ENCODE assay signal across 8 mouse cellular contexts in the genomic region with DNA sequence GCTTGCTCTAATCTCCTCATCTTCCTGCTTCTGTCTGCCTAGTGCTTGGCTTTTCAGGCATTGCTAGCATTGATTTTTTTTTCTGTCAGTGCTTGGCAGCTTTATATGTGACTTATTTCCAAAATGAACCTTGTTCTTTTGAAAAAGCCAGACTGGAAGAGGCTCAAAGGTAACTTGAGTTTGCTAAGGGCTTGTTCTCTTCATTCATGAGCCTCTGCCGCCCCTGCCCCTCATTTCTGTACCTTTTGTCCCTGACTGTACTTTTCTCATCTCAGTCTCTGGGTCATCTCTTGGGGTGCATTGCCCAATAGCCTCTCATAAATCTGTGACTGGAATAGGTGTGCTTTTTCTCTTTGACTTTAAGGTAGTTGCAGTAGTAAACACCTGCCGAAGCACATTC. TPM values are rescaled to one million over a fixed set of nuclear protein-coding genes. Genes with fewer than 3 reads are reported as not detected.
A peak's percentile ranks its signal among the peaks of the same experiment; 100 is the strongest.
DNase-seq lines count a peak whose midpoint lies in the region; ATAC-seq and TF ChIP-seq lines count a peak whose summit lies in the region.

No protein-coding gene starts in this region.

- peak overlapping the region; percentile 76 for H3K9ac ChIP-seq in heart, embryonic 15.5 days
- H3K9ac ChIP-seq in embryonic facial prominence, embryonic 14.5 days (ENCODE audit: low read depth, low read length): peak overlapping the region; percentile 90
- peak overlapping the region; percentile 79 for H3K9ac ChIP-seq in kidney, embryonic 15.5 days
- H3K9ac ChIP-seq in midbrain, postnatal 0 days (replicated peaks; ENCODE audit: low read length, poor library complexity, severe bottlenecking): peak overlapping the region; percentile 81

- H3K4me3 ChIP-seq in heart, embryonic 15.5 days: peak overlapping the region; percentile 74
- H3K4me3 ChIP-seq in embryonic facial prominence, embryonic 14.5 days (ENCODE audit: low read depth, low read length): peak overlapping the region; percentile 77
- peak overlapping the region; percentile 75 for H3K4me3 ChIP-seq in kidney, embryonic 15.5 days (replicated peaks)
- H3K4me3 ChIP-seq in midbrain, postnatal 0 days (ENCODE audit: low read depth, low read length): peak overlapping the region; percentile 78
- H3K4me3 ChIP-seq in thymus, adult 2 months (ENCODE audit: control insufficient read depth, insufficient read depth, low read length): no peak overlapping the region

- WGBS in heart, embryonic 15.5 days: 87% methylated on average over 2 of the region's 2 CpGs
- 84% methylated on average over 2 of the region's 2 CpGs for WGBS in embryonic facial prominence, embryonic 14.5 days
- WGBS in kidney, embryonic 15.5 days: 92% methylated on average over 2 of the region's 2 CpGs
- WGBS in midbrain, postnatal 0 days: 86% methylated on average over 2 of the region's 2 CpGs
- 92% methylated on average over 2 of the region's 2 CpGs for WGBS in thymus, adult 2 months

- H3K27me3 ChIP-seq in heart, embryonic 15.5 days: no peaks in the 10 kb centered on the region
- H3K27me3 ChIP-seq in embryonic facial prominence, embryonic 14.5 days (replicated peaks; ENCODE audit: control insufficient read depth, insufficient read depth, low read length): no peaks in the 10 kb centered on the region
- H3K27me3 ChIP-seq in kidney, embryonic 15.5 days: no peaks in the 10 kb centered on the region
- no peaks in the 10 kb centered on the region for H3K27me3 ChIP-seq in midbrain, postnatal 0 days (ENCODE audit: insufficient read depth, low read length)
- H3K27me3 ChIP-seq in thymus, adult 2 months (ENCODE audit: control insufficient read depth, insufficient read depth, low read length): no peaks in the 10 kb centered on the region

- peak overlapping the region; percentile 98; the same call in 1 of the 2 replicates for H3K27ac ChIP-seq in heart, embryonic 15.5 days
- peak overlapping the region; percentile 99; the same call in 1 of the 2 replicates for H3K27ac ChIP-seq in embryonic facial prominence, embryonic 14.5 days (replicated peaks; ENCODE audit: low read depth, low read length)
- peak overlapping the region; percentile 99 for H3K27ac ChIP-seq in kidney, embryonic 15.5 days
- H3K27ac ChIP-seq in midbrain, postnatal 0 days (ENCODE audit: low read depth, low read length): 0 out of 2 replicates have a peak overlapping the region, but pooled peaks have one; percentile 98
- H3K27ac ChIP-seq in thymus, adult 2 months (ENCODE audit: control insufficient read depth, insufficient read depth, low read length): no peak overlapping the region

- peaks cover 24% of the 10 kb centered on the region for H3K36me3 ChIP-seq in heart, embryonic 15.5 days
- peaks cover 37% of the 10 kb centered on the region; the same call in 1 of the 2 replicates for H3K36me3 ChIP-seq in embryonic facial prominence, embryonic 14.5 days (ENCODE audit: control insufficient read depth, insufficient read depth, low read length)
- H3K36me3 ChIP-seq in kidney, embryonic 15.5 days: peaks cover 32% of the 10 kb centered on the region
- H3K36me3 ChIP-seq in midbrain, postnatal 0 days (ENCODE audit: insufficient read depth, low read length): peaks cover 7% of the 10 kb centered on the region
- peaks cover 15% of the 10 kb centered on the region for H3K36me3 ChIP-seq in thymus, adult 2 months (ENCODE audit: control insufficient read depth, insufficient read depth, low read length)

- no peak for DNase-seq in heart, adult 18-20 months
- no peak for DNase-seq in embryonic facial prominence, embryonic 14.5 days (ENCODE audit: low spot score)
- no peak for DNase-seq in midbrain, postnatal 0 days (ENCODE audit: low spot score)
- no peak for DNase-seq in urinary bladder, postnatal 25 days (ENCODE audit: low spot score)
- no peak for DNase-seq in thymus, adult 2 months
- no peak for DNase-seq in ovary, adult 18-20 months (ENCODE audit: low spot score)

- H3K4me1 ChIP-seq in heart, embryonic 15.5 days (replicated peaks): peaks cover 10% of the 10 kb centered on the region
- peaks cover 8% of the 10 kb centered on the region; the same call in 1 of the 2 replicates for H3K4me1 ChIP-seq in embryonic facial prominence, embryonic 14.5 days (ENCODE audit: control insufficient read depth, insufficient read depth, low read length)
- H3K4me1 ChIP-seq in kidney, embryonic 15.5 days: peaks cover 7% of the 10 kb centered on the region
- 0 out of 2 replicates have a peak, but pooled peaks cover 3% of the 10 kb centered on the region for H3K4me1 ChIP-seq in midbrain, postnatal 0 days (ENCODE audit: insufficient read depth, low read length)
- H3K4me1 ChIP-seq in thymus, adult 2 months (replicated peaks; ENCODE audit: control insufficient read depth, insufficient read depth, low read length): 0 out of 2 replicates have a peak, but pooled peaks cover 7% of the 10 kb centered on the region

- H3K9me3 ChIP-seq in heart, embryonic 15.5 days (replicated peaks): no peaks in the 10 kb centered on the region
- no peaks in the 10 kb centered on the region for H3K9me3 ChIP-seq in embryonic facial prominence, embryonic 14.5 days (ENCODE audit: control insufficient read depth, low read length)
- H3K9me3 ChIP-seq in kidney, embryonic 15.5 days (replicated peaks): no peaks in the 10 kb centered on the region
- H3K9me3 ChIP-seq in midbrain, postnatal 0 days (ENCODE audit: low read length): no peaks in the 10 kb centered on the region

- ATAC-seq in heart, embryonic 15.5 days (replicated peaks; ENCODE audit: insufficient number of reproducible peaks, insufficient read depth, low FRiP score, low read depth): no peak
- ATAC-seq in embryonic facial prominence, embryonic 14.5 days (ENCODE audit: low read depth): no peak
- ATAC-seq in kidney, embryonic 15.5 days (replicated peaks; ENCODE audit: low FRiP score): no peak
- ATAC-seq in midbrain, postnatal 0 days (ENCODE audit: low FRiP score): no peak

- TF ChIP-seq POLR2A in thymus, adult 2 months (IDR thresholded peaks at IDR 0.05; ENCODE audit: control insufficient read depth, extremely low read depth, insufficient read depth, low read length, poor library complexity): no peak

- peak overlapping the region; percentile 70 for H3K4me2 ChIP-seq in heart, embryonic 15.5 days
- H3K4me2 ChIP-seq in embryonic facial prominence, embryonic 14.5 days (ENCODE audit: low read depth, low read length): peak overlapping the region; percentile 77
- H3K4me2 ChIP-seq in kidney, embryonic 15.5 days: peak overlapping the region; percentile 69
- peak overlapping the region; percentile 59 for H3K4me2 ChIP-seq in midbrain, postnatal 0 days (ENCODE audit: low read depth, low read length, poor library complexity, severe bottlenecking)

- TF ChIP-seq CTCF in midbrain, postnatal 0 days (IDR thresholded peaks at IDR 0.05): no peak
- TF ChIP-seq CTCF in thymus, adult 2 months (IDR thresholded peaks at IDR 0.05; ENCODE audit: borderline replicate concordance, control insufficient read depth, extremely low read depth, insufficient read depth, low read length, poor library complexity): no peak

RNA-seq across cellular contexts. Expression of a gene that starts 1.3 kb away (rescaled TPM):
- 28.8 and 36.6 TPM in 2 replicates for polyA plus RNA-seq in heart, embryonic 15.5 days (2015; fragmentation: Nextera tagmentation; extraction: Ambion mirVana)
- total RNA-seq in heart, adult 18-20 months (2021): 10 to 100 TPM; 13.9 to 14.8 TPM
- polyA plus RNA-seq in embryonic facial prominence, embryonic 14.5 days (2014; fragmentation: Nextera tagmentation; extraction: Ambion mirVana): 44.2 and 50.0 TPM in 2 replicates
- 64.5 and 72.0 TPM in 2 replicates for polyA plus RNA-seq in kidney, embryonic 15.5 days (2015; fragmentation: Nextera tagmentation; extraction: Ambion mirVana)
- total RNA-seq in midbrain, postnatal 0 days (2014; rRNA removed): 14.5 and 25.2 TPM in 2 replicates
- polyA plus RNA-seq in midbrain, postnatal 0 days (2015; fragmentation: Nextera tagmentation; extraction: Ambion mirVana): 40.6 and 50.0 TPM in 2 replicates
- 15.9 and 16.8 TPM in 2 replicates for polyA plus RNA-seq in thymus, adult 2 months (2012; rRNA removed)

RNA-seq across cellular contexts. Expression of a gene that starts 35.0 kb away (rescaled TPM):
- polyA plus RNA-seq in heart, embryonic 15.5 days (2015; fragmentation: Nextera tagmentation; extraction: Ambion mirVana): 4.7 and 5.7 TPM in 2 replicates
- 10 to 100 TPM; 22.8 to 24.3 TPM for total RNA-seq in heart, adult 18-20 months (2021)
- 25.0 and 29.2 TPM in 2 replicates for polyA plus RNA-seq in embryonic facial prominence, embryonic 14.5 days (2014; fragmentation: Nextera tagmentation; extraction: Ambion mirVana)
- 41.8 and 43.9 TPM in 2 replicates for polyA plus RNA-seq in kidney, embryonic 15.5 days (2015; fragmentation: Nextera tagmentation; extraction: Ambion mirVana)
- 4.4 and 5.5 TPM in 2 replicates for total RNA-seq in midbrain, postnatal 0 days (2014; rRNA removed)
- 1.7 and 2.5 TPM in 2 replicates for polyA plus RNA-seq in midbrain, postnatal 0 days (2015; fragmentation: Nextera tagmentation; extraction: Ambion mirVana)
- 1.7 and 2.4 TPM in 2 replicates for polyA plus RNA-seq in thymus, adult 2 months (2012; rRNA removed)
